In the genomic region with DNA sequence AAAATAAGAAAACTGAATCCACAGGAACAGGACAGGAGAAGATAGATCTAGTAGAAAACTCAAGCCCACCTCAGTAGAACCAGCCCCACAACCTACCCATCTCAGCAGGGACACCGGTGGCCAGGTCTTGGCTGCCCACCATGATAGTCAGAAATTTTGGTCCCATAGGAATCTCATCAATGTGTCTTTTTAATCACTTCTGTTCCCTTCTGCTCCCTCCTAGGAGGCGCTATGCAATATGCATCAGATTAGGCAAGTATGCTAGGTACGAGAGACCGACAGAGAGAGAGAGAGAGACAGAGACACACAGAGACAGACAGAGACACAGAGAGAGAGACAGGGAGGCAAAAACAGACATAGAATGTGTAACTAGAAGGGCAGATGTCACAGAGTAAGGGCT, we compare ENCODE assay signal across 23 mouse cellular contexts. TPM values are rescaled to one million over a fixed set of nuclear protein-coding genes. Genes with fewer than 3 reads are reported as not detected.
"Had no signal": no experiment of that assay in that cellular context is flagged by ENCODE, and none has a peak within 500 bp of the region (broad histone marks: within the 10 kb centered on the region; RNA-seq: fewer than 3 reads in every experiment).

No protein-coding gene starts in this region.

- H3K9ac ChIP-seq: neural tube, embryonic 12.5 days; neural tube, embryonic 13.5 days; neural tube, embryonic 15.5 days; stomach, embryonic 15.5 days had no signal

- H3K36me3 ChIP-seq: neural tube, embryonic 12.5 days; neural tube, embryonic 13.5 days; neural tube, embryonic 15.5 days; stomach, embryonic 15.5 days had no signal

- H3K27ac ChIP-seq: neural tube, embryonic 12.5 days; neural tube, embryonic 13.5 days; neural tube, embryonic 15.5 days; stomach, embryonic 15.5 days; stomach, postnatal 0 days had no signal

- H3K4me1 ChIP-seq: neural tube, embryonic 12.5 days; stomach, embryonic 15.5 days had no signal

- H3K9me3 ChIP-seq: neural tube, embryonic 12.5 days; neural tube, embryonic 13.5 days; neural tube, embryonic 15.5 days; stomach, embryonic 15.5 days had no signal

- H3K4me3 ChIP-seq: neural tube, embryonic 12.5 days; neural tube, embryonic 13.5 days; neural tube, embryonic 15.5 days; stomach, embryonic 15.5 days had no signal

- H3K27me3 ChIP-seq: neural tube, embryonic 12.5 days; neural tube, embryonic 13.5 days; neural tube, embryonic 15.5 days; stomach, embryonic 15.5 days had no signal

- DNase-seq: retina, postnatal 1 day; right cerebral cortex, adult 18-20 months; right cerebral cortex, postnatal 14 days; right cerebral cortex, postnatal 25 days; right cerebral cortex, postnatal 4 days; spleen, adult 18-20 months; thymus, adult 18-20 months; thymus, adult 2 months; thymus, postnatal 14 days; thymus, postnatal 25 days; thymus, postnatal 36 days; thymus, postnatal 4 days had no signal

RNA-seq across cellular contexts. Expression of a gene that starts 19.1 kb away (rescaled TPM):
- total RNA-seq: neutrophil, adult 5-6 weeks had no signal
- polyA plus RNA-seq: neural tube, embryonic 11.5 days; neural tube, embryonic 12.5 days; neural tube, embryonic 13.5 days; small intestine, adult 2 months; spleen, adult 2 months; stomach, embryonic 14.5 days; stomach, embryonic 15.5 days; thymus, adult 2 months had no signal

RNA-seq across cellular contexts. Expression of a gene that starts 30.6 kb away (rescaled TPM):
- total RNA-seq: neutrophil, adult 5-6 weeks had no signal
- polyA plus RNA-seq: neural tube, embryonic 11.5 days; neural tube, embryonic 13.5 days had no signal

RNA-seq across cellular contexts. Expression of a gene that starts 35.9 kb away (rescaled TPM):
- polyA plus RNA-seq: neural tube, embryonic 13.5 days; neural tube, embryonic 14.5 days had no signal
